ENCODE assay signal across 32 mouse cellular contexts in the genomic region with DNA sequence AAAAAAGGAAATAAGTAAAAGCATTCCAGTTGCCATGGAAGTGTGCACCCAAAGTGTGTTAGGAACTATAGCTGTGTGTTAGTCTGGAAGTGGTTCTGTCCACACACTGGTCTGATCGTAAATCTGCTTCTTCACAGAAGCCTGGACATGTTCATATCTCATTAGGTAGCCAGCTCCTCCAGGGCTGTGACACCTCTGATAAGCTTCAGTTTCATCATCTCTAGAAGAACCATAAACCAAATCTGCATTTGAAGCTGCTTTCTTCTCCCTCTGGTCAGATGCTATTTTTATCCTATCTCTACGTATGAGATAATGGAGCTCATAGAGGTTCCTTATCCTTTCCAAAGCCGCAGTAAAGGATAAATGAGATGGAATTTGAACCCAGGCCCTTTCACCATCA. TPM values are rescaled to one million over a fixed set of nuclear protein-coding genes. Genes with fewer than 3 reads are reported as not detected.
DNase-seq lines count a peak whose midpoint lies in the region; ATAC-seq and TF ChIP-seq lines count a peak whose summit lies in the region.
"Had no signal": no experiment of that assay in that cellular context is flagged by ENCODE, and none has a peak within 500 bp of the region (broad histone marks: within the 10 kb centered on the region; RNA-seq: fewer than 3 reads in every experiment).

No protein-coding gene starts in this region.

- no peaks in the 10 kb centered on the region for H3K36me3 ChIP-seq in heart, embryonic 11.5 days (ENCODE audit: control insufficient read depth, insufficient read depth, low read length)
- H3K36me3 ChIP-seq in MEL (ENCODE audit: control insufficient read depth in 1 of 2, insufficient read depth in 2 of 2, low read length in 2 of 2): peaks cover 0 to 30% of the 10 kb centered on the region in 2 experiments; a peak in 2 of 4 replicates
- H3K36me3 ChIP-seq in intestine, embryonic 15.5 days: no peaks in the 10 kb centered on the region
- H3K36me3 ChIP-seq: embryonic facial prominence, embryonic 12.5 days; forebrain, embryonic 15.5 days; hindbrain, embryonic 10.5 days; hindbrain, embryonic 15.5 days; limb, embryonic 12.5 days; liver, embryonic 15.5 days; midbrain, embryonic 12.5 days; neural tube, embryonic 12.5 days had no signal

- no peak overlapping the region for H3K4me3 ChIP-seq in heart, embryonic 11.5 days (ENCODE audit: low read depth, low read length)
- no peak overlapping the region for H3K4me3 ChIP-seq in MEL (ENCODE audit: control insufficient read depth in 1 of 2, insufficient read depth in 1 of 2, low read depth in 2 of 2, low read length in 2 of 2)
- no peak overlapping the region for H3K4me3 ChIP-seq in intestine, embryonic 15.5 days (replicated peaks)
- H3K4me3 ChIP-seq: embryonic facial prominence, embryonic 12.5 days; forebrain, embryonic 15.5 days; hindbrain, embryonic 10.5 days; hindbrain, embryonic 15.5 days; left cerebral cortex, adult 2 months; limb, embryonic 12.5 days; liver, embryonic 15.5 days; midbrain, embryonic 12.5 days; myocyte; neural tube, embryonic 12.5 days had no signal

- no peak for DNase-seq in heart, adult 8-10 months (ENCODE audit: low spot score)
- DNase-seq in 416B (ENCODE audit: low read depth) (peak; percentile 26), MEL (ENCODE audit: low read depth, low spot score) (peak; percentile 53)
- DNase-seq in left cerebral cortex, adult 18-20 months (ENCODE audit: low spot score in 2 of 2): no peak
- no peak for DNase-seq in urinary bladder, postnatal 10 days (ENCODE audit: low spot score)
- DNase-seq: B cell, adult 2 months; cerebellum, adult 11-12 months; cerebellum, adult 9-11 months; embryo, embryonic 11 days; gastrocnemius, postnatal 36 days; kidney, adult 8-10 months; lung, embryonic 14.5 days; right cerebral cortex, adult 18-20 months; spleen, adult 18-20 months; thymus, adult 18-20 months; thymus, postnatal 25 days had no signal

- no peak for ATAC-seq in heart, embryonic 11.5 days (replicated peaks; ENCODE audit: insufficient number of reproducible peaks, low FRiP score, low TSS enrichment)
- ATAC-seq in intestine, embryonic 15.5 days: 0 out of 2 replicates have a peak, but pooled peaks have one; percentile 41
- ATAC-seq: forebrain, embryonic 15.5 days; inflammation-experienced regulatory T-cells, adult 6 months; Patski had no signal

- H3K4me2 ChIP-seq in heart, embryonic 11.5 days: no peak overlapping the region
- H3K4me2 ChIP-seq in intestine, embryonic 15.5 days (replicated peaks): no peak overlapping the region
- H3K4me2 ChIP-seq: embryonic facial prominence, embryonic 12.5 days; forebrain, embryonic 15.5 days; hindbrain, embryonic 15.5 days; limb, embryonic 12.5 days; liver, embryonic 15.5 days; lung, embryonic 14.5 days; midbrain, embryonic 12.5 days; neural tube, embryonic 12.5 days had no signal

- no peaks in the 10 kb centered on the region for H3K79me2 ChIP-seq in MEL (ENCODE audit: control insufficient read depth, insufficient read depth, low read length, poor library complexity)

- H3K9me3 ChIP-seq in heart, embryonic 11.5 days (replicated peaks; ENCODE audit: control insufficient read depth, low read length): no peaks in the 10 kb centered on the region
- H3K9me3 ChIP-seq in MEL (replicated peaks; ENCODE audit: insufficient read depth, low read length): no peaks in the 10 kb centered on the region
- H3K9me3 ChIP-seq in intestine, embryonic 15.5 days: no peaks in the 10 kb centered on the region
- H3K9me3 ChIP-seq: embryonic facial prominence, embryonic 12.5 days; forebrain, embryonic 15.5 days; hindbrain, embryonic 10.5 days; hindbrain, embryonic 15.5 days; limb, embryonic 12.5 days; liver, embryonic 15.5 days; midbrain, embryonic 12.5 days; neural tube, embryonic 12.5 days had no signal

- H3K4me1 ChIP-seq in heart, embryonic 11.5 days (ENCODE audit: control insufficient read depth, insufficient read depth, low read length): peaks cover 18% of the 10 kb centered on the region
- peaks cover 12 to 22% of the 10 kb centered on the region in 2 experiments for H3K4me1 ChIP-seq in MEL (ENCODE audit: control insufficient read depth in 1 of 2, insufficient read depth in 2 of 2, low read length in 2 of 2)
- H3K4me1 ChIP-seq in intestine, embryonic 15.5 days (replicated peaks): no peaks in the 10 kb centered on the region
- H3K4me1 ChIP-seq: embryonic facial prominence, embryonic 12.5 days; forebrain, embryonic 15.5 days; hindbrain, embryonic 10.5 days; hindbrain, embryonic 15.5 days; limb, embryonic 12.5 days; liver, embryonic 15.5 days; midbrain, embryonic 12.5 days; neural tube, embryonic 12.5 days had no signal

- no peak for TF ChIP-seq RAD21 in MEL (IDR thresholded peaks at IDR 0.05; ENCODE audit: low read depth, low read length)

- no peak for TF ChIP-seq POLR2A in MEL (IDR thresholded peaks at IDR 0.05; ENCODE audit: control insufficient read depth in 1 of 2, insufficient read depth in 1 of 2, low read depth in 1 of 2, low read length in 2 of 2, poor library complexity in 1 of 2)

- peak; percentile 77 to 85 for TF ChIP-seq EP300 in MEL (IDR thresholded peaks at IDR 0.05; ENCODE audit: low read depth in 1 of 2, low read length in 2 of 2)

- H3K9ac ChIP-seq in heart, embryonic 11.5 days (ENCODE audit: low read depth, low read length): no peak overlapping the region
- no peak overlapping the region for H3K9ac ChIP-seq in MEL (ENCODE audit: control insufficient read depth, low read depth, low read length, poor library complexity, severe bottlenecking)
- no peak overlapping the region for H3K9ac ChIP-seq in intestine, embryonic 15.5 days
- H3K9ac ChIP-seq: embryonic facial prominence, embryonic 12.5 days; forebrain, embryonic 15.5 days; hindbrain, embryonic 15.5 days; limb, embryonic 12.5 days; liver, embryonic 15.5 days; lung, embryonic 14.5 days; midbrain, embryonic 12.5 days; neural tube, embryonic 12.5 days had no signal

- H3K27me3 ChIP-seq in heart, embryonic 11.5 days (ENCODE audit: control insufficient read depth, insufficient read depth, low read length): no peaks in the 10 kb centered on the region
- H3K27me3 ChIP-seq in MEL (ENCODE audit: control insufficient read depth in 1 of 2, insufficient read depth in 2 of 2, low read length in 2 of 2): no peaks in the 10 kb centered on the region
- H3K27me3 ChIP-seq in intestine, embryonic 15.5 days (replicated peaks): no peaks in the 10 kb centered on the region
- H3K27me3 ChIP-seq: embryonic facial prominence, embryonic 12.5 days; forebrain, embryonic 15.5 days; hindbrain, embryonic 15.5 days; limb, embryonic 12.5 days; liver, embryonic 15.5 days; midbrain, embryonic 12.5 days; neural tube, embryonic 12.5 days; Patski had no signal

- WGBS in heart, embryonic 11.5 days (ENCODE audit: insufficient replicate concordance): 21% methylated on average over 3 of the region's 3 CpGs
- 58% methylated on average over 3 of the region's 3 CpGs for WGBS in intestine, embryonic 15.5 days

- no peak for TF ChIP-seq CTCF in MEL (IDR thresholded peaks at IDR 0.05 in 2 of 3, conservative IDR thresholded peaks at IDR 0.05 in 1 of 3; ENCODE audit: control insufficient read depth in 1 of 3, insufficient read depth in 1 of 3, low read depth in 2 of 3, low read length in 3 of 3, poor library complexity in 1 of 3, severe bottlenecking in 1 of 3)

- 0 out of 2 replicates have a peak overlapping the region, but pooled peaks have one; percentile 43 for H3K27ac ChIP-seq in heart, embryonic 11.5 days (ENCODE audit: low read depth, low read length)
- H3K27ac ChIP-seq in MEL (ENCODE audit: control insufficient read depth, low read depth, low read length): no peak overlapping the region
- no peak overlapping the region for H3K27ac ChIP-seq in intestine, embryonic 15.5 days
- H3K27ac ChIP-seq: embryonic facial prominence, embryonic 12.5 days; forebrain, embryonic 15.5 days; hindbrain, embryonic 10.5 days; hindbrain, embryonic 15.5 days; kidney, postnatal 0 days; left cerebral cortex, adult 2 months; limb, embryonic 12.5 days; liver, embryonic 15.5 days; midbrain, embryonic 12.5 days; neural tube, embryonic 12.5 days; stomach, postnatal 0 days had no signal

TF ChIP-seq in MEL, 35 proteins besides CTCF, POLR2A, EP300 and RAD21 (continues in another document):
- TF ChIP-seq USF1 (IDR thresholded peaks at IDR 0.05; ENCODE audit: low read depth, low read length) (no peak), GABPA (IDR thresholded peaks at IDR 0.05; ENCODE audit: low read depth, low read length) (no peak), MXI1 (IDR thresholded peaks at IDR 0.05; ENCODE audit: low read depth, low read length) (no peak; the same call in 1 of the 2 replicates), MEF2A (IDR thresholded peaks at IDR 0.05; ENCODE audit: extremely low read depth, insufficient replicate concordance, low read depth, low read length, poor library complexity, severe bottlenecking) (peak; percentile 96), TCF12 (IDR thresholded peaks at IDR 0.05; ENCODE audit: low read depth, low read length) (peak; percentile 91), NELFE (IDR thresholded peaks at IDR 0.05; ENCODE audit: low read depth, low read length) (no peak)

RNA-seq across cellular contexts. Expression of gene Grk5, which starts 26.3 kb away (rescaled TPM):
- 4.7 and 4.9 TPM in 2 replicates for polyA plus RNA-seq in heart, embryonic 11.5 days (2014; fragmentation: Nextera tagmentation; extraction: Ambion mirVana)
- 10 to 100 TPM; 21.4 to 45.5 (median 35.8) TPM for total RNA-seq in heart, adult 8-10 months (2022)
- total RNA-seq in MEL (2012; rRNA removed): 3.3 and 4.2 TPM in 2 replicates
- polyA plus RNA-seq in MEL (2012; ENCODE audit: insufficient read depth in 1 of 2, insufficient read length in 2 of 2, low read depth in 1 of 2, low replicate concordance in 2 of 2, missing spikeins in 1 of 2): 1 to 10 TPM in 1 of 2 experiments, not detected in 1; 8.1 TPM
- polyA plus RNA-seq in intestine, embryonic 15.5 days (2015; fragmentation: Nextera tagmentation; extraction: Ambion mirVana): 1.5 and 2.0 TPM in 2 replicates
- total RNA-seq in left cerebral cortex, adult 18-20 months (2021): 10 to 100 TPM; 12.8 to 14.1 TPM

RNA-seq across cellular contexts. Expression of gene Prdx3, which starts 41.5 kb away (rescaled TPM):
- 205 and 208 TPM in 2 replicates for polyA plus RNA-seq in heart, embryonic 11.5 days (2014; fragmentation: Nextera tagmentation; extraction: Ambion mirVana)
- total RNA-seq in heart, adult 8-10 months (2022): 100 to 1,000 TPM; 388 to 412 (median 399) TPM
- 267 and 271 TPM in 2 replicates for total RNA-seq in MEL (2012; rRNA removed)
- 100 to 1,000 TPM in 1 of 2 experiments, not detected in 1; 332 TPM for polyA plus RNA-seq in MEL (2012; ENCODE audit: insufficient read depth in 1 of 2, insufficient read length in 2 of 2, low read depth in 1 of 2, low replicate concordance in 2 of 2, missing spikeins in 1 of 2)
- 150 and 158 TPM in 2 replicates for polyA plus RNA-seq in intestine, embryonic 15.5 days (2015; fragmentation: Nextera tagmentation; extraction: Ambion mirVana)
- 10 to 100 TPM; 71.2 to 75.6 TPM for total RNA-seq in left cerebral cortex, adult 18-20 months (2021)

RNA-seq across cellular contexts. Expression of gene Sfxn4, which starts 54.6 kb away (rescaled TPM):
- polyA plus RNA-seq in heart, embryonic 11.5 days (2014; fragmentation: Nextera tagmentation; extraction: Ambion mirVana): 6.9 and 7.3 TPM in 2 replicates
- 10 to 100 TPM in 1 of 4 experiments, 1 to 10 TPM in 3; 6.9 to 10.8 (median 8.9) TPM for total RNA-seq in heart, adult 8-10 months (2022)
- total RNA-seq in MEL (2012; rRNA removed): 0.85 and 1.3 TPM in 2 replicates
- 1 to 10 TPM in 1 of 2 experiments, not detected in 1; 9.3 TPM for polyA plus RNA-seq in MEL (2012; ENCODE audit: insufficient read depth in 1 of 2, insufficient read length in 2 of 2, low read depth in 1 of 2, low replicate concordance in 2 of 2, missing spikeins in 1 of 2)
- 4.1 and 5.0 TPM in 2 replicates for polyA plus RNA-seq in intestine, embryonic 15.5 days (2015; fragmentation: Nextera tagmentation; extraction: Ambion mirVana)
- 10 to 100 TPM; 16.2 to 17.3 TPM for total RNA-seq in left cerebral cortex, adult 18-20 months (2021)

Comparison
In these comparisons a context has a peak if more than half of its experiments do, and no peak if none do; other contexts are left out.
1. DNase-seq: peak in 416B (single experiment) and MEL (single experiment); none in heart, adult 8-10 months (single experiment), left cerebral cortex, adult 18-20 months (0 of 2) and urinary bladder, postnatal 10 days (single experiment).